Mouse (Mus musculus): ENCODE measurements around the gene Park7.
A peak's percentile ranks its signal among the peaks of the same experiment; 100 is the strongest.
"Not testable (repeated sequence)": the region's sequence is repeated elsewhere in the genome, so short reads cannot be mapped to it uniquely, and the experiment has no call there.

Gene Park7

GRCm38 (mm10) chr4:150910164-150910951 lies 3.9 kb downstream of the Park7 start:
- DNase-seq (ENCODE audit: inconsistent ontology term), result no peak

- peak; percentile 100 for DNase-seq (ENCODE audit: inconsistent ontology term)
These were observed 4.6 kb downstream of the Park7 start for GRCm38 (mm10) chr4:150909451-150910156.

- not testable (repeated sequence) for DNase-seq (ENCODE audit: inconsistent ontology term)
These were observed 5.7 kb downstream of the Park7 start for GRCm38 (mm10) chr4:150908512-150908911.

- no peak for DNase-seq (ENCODE audit: inconsistent ontology term)
These were observed 7.1 kb downstream of the Park7 start for GRCm38 (mm10) chr4:150907099-150907498.

GRCm38 (mm10) chr4:150903091-150903742 lies 11.0 kb downstream of the Park7 start:
- DNase-seq (ENCODE audit: inconsistent ontology term), result no peak

- DNase-seq (ENCODE audit: inconsistent ontology term), result no peak
These were observed 12.2 kb downstream of the Park7 start for GRCm38 (mm10) chr4:150902062-150902461.

GRCm38 (mm10) chr4:150901651-150902050 lies 12.6 kb downstream of the Park7 start:
- peak; percentile 60 for DNase-seq (ENCODE audit: inconsistent ontology term)

GRCm38 (mm10) chr4:150900486-150900885 lies 13.8 kb downstream of the Park7 start:
- no peak for DNase-seq (ENCODE audit: inconsistent ontology term)

- peak; percentile 66 for DNase-seq (ENCODE audit: inconsistent ontology term)
These were observed 15.4 kb downstream of the Park7 start for GRCm38 (mm10) chr4:150898716-150899365.

GRCm38 (mm10) chr4:150896896-150897624 lies 17.2 kb downstream of the Park7 start:
- DNase-seq (ENCODE audit: inconsistent ontology term), result no peak

- no peak for DNase-seq (ENCODE audit: inconsistent ontology term)
These were observed 19.3 kb downstream of the Park7 start for GRCm38 (mm10) chr4:150894718-150895501.

- DNase-seq (ENCODE audit: inconsistent ontology term), result no peak
These were observed 22.9 kb downstream of the Park7 start for GRCm38 (mm10) chr4:150891308-150891707.

GRCm38 (mm10) chr4:150889955-150890315 lies 24.3 kb downstream of the Park7 start:
- DNase-seq (ENCODE audit: inconsistent ontology term), result no peak

GRCm38 (mm10) chr4:150889273-150889954 lies 24.8 kb downstream of the Park7 start:
- no peak for DNase-seq (ENCODE audit: inconsistent ontology term)

GRCm38 (mm10) chr4:150888492-150888891 lies 25.7 kb downstream of the Park7 start:
- DNase-seq (ENCODE audit: inconsistent ontology term), result no peak

- DNase-seq (ENCODE audit: inconsistent ontology term), result no peak
These were observed 26.3 kb downstream of the Park7 start for GRCm38 (mm10) chr4:150887903-150888302.

GRCm38 (mm10) chr4:150882632-150883031 lies 31.6 kb downstream of the Park7 start:
- no peak for DNase-seq (ENCODE audit: inconsistent ontology term)

- DNase-seq (ENCODE audit: inconsistent ontology term), result no peak
These were observed 33.9 kb downstream of the Park7 start for GRCm38 (mm10) chr4:150880364-150880763.

- DNase-seq (ENCODE audit: inconsistent ontology term), result no peak
These were observed 34.6 kb downstream of the Park7 start for GRCm38 (mm10) chr4:150879631-150880030.

GRCm38 (mm10) chr4:150875393-150875792 lies 38.8 kb downstream of the Park7 start:
- DNase-seq (ENCODE audit: inconsistent ontology term), result no peak

Measured in Muller cell, postnatal 12 days (primary cell).